Mouse (Mus musculus): ENCODE measurements at regions not wholly inside any gene's neighbourhood (a gene's known extent, or its start where the extent isn't known, plus 50 kb on each side); places are given as distances from the start of the nearest gene placed in this dataset.

DNA sequence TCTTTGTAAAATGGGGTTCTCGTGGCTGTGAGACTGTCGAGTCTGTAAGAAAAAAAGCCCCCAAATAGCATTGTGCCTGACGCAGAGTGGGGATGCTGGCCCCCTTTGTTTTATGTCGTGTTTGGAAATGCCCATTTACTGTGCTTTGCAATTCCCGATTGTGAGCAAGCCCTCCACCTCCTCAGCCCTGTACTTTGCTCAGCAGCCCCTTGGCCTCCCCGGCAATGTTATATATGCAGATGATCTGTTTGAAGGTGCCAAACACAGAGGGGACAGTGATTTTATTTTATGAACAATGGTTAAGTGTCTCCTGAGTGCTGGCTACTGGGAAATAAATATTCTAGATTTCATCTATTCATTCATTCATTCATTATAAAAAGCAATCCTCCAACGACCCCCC, 477.6 kb downstream of the Prss52 start:
- TF ChIP-seq POLR2A (IDR thresholded peaks at IDR 0.05; ENCODE audit: borderline replicate concordance, low read depth, low read length): no peak
- no peak for TF ChIP-seq CTCF (IDR thresholded peaks at IDR 0.05; ENCODE audit: low read depth, low read length)

Data from bone marrow macrophage, adult 2 months (primary cell).